Mouse (Mus musculus): ENCODE data around the gene Pcid2. TPM values are rescaled to one million over a fixed set of nuclear protein-coding genes. Genes with fewer than 3 reads are reported as not detected.
"Not testable (repeated sequence)": the region's sequence is repeated elsewhere in the genome, so short reads cannot be mapped to it uniquely, and the experiment has no call there.

Gene Pcid2
- 10.0 and 25.2 TPM in 2 replicates for polyA plus RNA-seq (2012; ENCODE audit: insufficient read depth, low replicate concordance)

DNA sequence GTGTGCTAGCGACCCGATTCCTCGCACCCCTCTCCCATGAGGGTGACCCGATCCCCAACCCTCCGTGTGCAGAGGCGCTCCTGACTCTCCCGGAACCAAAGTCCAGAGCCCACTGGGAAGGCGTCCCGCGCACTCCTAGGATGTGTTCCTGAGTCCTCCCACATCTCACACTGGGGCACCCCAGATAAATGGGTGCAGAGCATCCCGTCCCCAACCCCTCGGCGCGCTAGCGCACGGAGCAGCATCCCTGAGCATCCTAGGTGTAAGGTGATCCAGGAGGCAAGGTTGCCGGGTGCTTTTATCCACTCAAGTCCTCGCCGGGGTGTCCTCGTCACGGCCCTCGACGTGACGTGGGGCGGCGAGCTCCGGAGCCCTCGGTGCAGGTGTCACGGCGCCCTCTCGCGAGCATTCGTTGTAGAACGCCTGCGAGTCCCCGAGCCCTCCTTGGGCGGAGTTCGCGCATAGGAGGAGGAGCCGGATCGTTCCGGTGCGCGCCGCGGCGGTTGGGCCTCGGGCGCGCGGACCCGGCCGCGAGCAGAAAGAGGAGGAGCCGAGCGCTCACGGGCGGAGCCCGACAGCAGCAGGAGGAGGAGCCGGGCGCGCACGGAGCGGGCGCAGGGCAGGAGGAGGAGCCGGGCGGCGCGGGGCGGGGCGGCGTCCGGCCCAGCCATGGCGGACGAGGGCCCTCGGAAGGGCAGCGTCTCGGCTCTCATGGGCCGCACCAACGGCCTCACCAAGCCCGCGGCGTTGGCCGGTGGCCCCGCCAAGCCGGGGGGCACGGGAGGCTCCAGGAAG, at the start of gene Pcid2, which contains the start of gene Cul4a:
Gene Pcid2, minus strand, starts transcription at position 373 of the 795 bp plus-strand sequence.
Gene Cul4a, plus strand, starts transcription at position 535 of the 795 bp plus-strand sequence.
- Histone ChIP-seq H3K4me3 (replicated peaks) (peak within 1 kb of the TSS; percentile 99), H3K9me3 (no peaks in the 10 kb centered on the region), H3K4me1 (peaks cover 62% of the 10 kb centered on the region), H3K27me3 (replicated peaks) (no peaks in the 10 kb centered on the region), H3K36me3 (replicated peaks; ENCODE audit: low read length) (peaks cover 30% of the 10 kb centered on the region)
- TF ChIP-seq FLI1 (IDR thresholded peaks at IDR 0.05; ENCODE audit: low read length) (no peak; the same call in 1 of the 2 replicates), GATA1 (IDR thresholded peaks at IDR 0.05; ENCODE audit: borderline replicate concordance, low read length) (no peak)

DNA sequence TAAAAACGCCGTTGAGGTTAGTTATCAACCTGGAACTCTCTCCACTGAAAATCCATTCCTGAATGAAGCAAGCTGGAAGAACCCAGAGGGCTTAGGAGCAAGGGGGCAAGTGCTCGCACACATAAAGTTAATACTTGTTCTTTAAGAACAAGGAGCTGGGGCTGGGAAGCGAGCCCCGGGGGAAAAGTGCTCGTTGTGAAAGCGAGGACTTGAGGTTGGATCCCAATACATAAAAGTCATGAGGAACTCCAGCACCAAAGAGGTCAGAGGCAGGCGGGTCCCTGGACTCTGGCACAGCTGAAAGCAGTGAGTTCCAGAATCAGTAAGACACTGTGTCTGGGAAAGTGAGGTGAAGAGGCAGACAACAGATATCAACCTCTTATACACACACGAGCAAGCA, 48.8 kb upstream of the Pcid2 start:
- Histone ChIP-seq H3K4me1 (peaks cover 60% of the 10 kb centered on the region), H3K36me3 (replicated peaks; ENCODE audit: low read length) (peaks cover 41% of the 10 kb centered on the region), H3K9me3 (no peaks in the 10 kb centered on the region), H3K4me3 (replicated peaks) (no peak overlapping the region), H3K27me3 (replicated peaks) (no peaks in the 10 kb centered on the region)
- TF ChIP-seq FLI1 (IDR thresholded peaks at IDR 0.05; ENCODE audit: low read length), result no peak

DNA sequence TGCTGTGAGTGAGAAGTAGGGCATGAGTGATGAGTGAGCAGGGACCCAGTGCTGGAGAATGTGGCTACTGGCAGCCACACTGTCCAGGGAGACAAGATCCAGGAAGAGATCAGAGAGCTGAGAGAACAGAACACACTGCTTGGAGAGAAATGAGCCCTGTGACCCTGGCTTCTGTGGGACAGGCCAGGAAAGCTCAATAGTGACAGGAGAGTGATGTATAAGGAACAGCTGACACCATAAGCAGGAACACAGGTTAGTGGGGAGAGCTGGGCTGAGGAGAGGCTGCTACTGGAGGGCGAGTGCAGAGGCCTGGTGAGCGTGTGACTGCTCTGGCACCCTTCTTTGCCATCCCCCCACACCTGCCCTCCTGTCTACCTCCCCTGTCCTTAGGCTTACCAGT, 45.7 kb upstream of the Pcid2 start:
- peaks cover 31% of the 10 kb centered on the region for H3K4me1 ChIP-seq
- peak overlapping the region; percentile 40 for H3K4me3 ChIP-seq (replicated peaks)
- peaks cover 68% of the 10 kb centered on the region for H3K36me3 ChIP-seq (replicated peaks; ENCODE audit: low read length)
- H3K27me3 ChIP-seq (replicated peaks), result no peaks in the 10 kb centered on the region
- no peaks in the 10 kb centered on the region for H3K9me3 ChIP-seq
- TF ChIP-seq FLI1 (IDR thresholded peaks at IDR 0.05; ENCODE audit: low read length), result no peak
- no peak for TF ChIP-seq GATA1 (IDR thresholded peaks at IDR 0.05; ENCODE audit: borderline replicate concordance, low read length)

DNA sequence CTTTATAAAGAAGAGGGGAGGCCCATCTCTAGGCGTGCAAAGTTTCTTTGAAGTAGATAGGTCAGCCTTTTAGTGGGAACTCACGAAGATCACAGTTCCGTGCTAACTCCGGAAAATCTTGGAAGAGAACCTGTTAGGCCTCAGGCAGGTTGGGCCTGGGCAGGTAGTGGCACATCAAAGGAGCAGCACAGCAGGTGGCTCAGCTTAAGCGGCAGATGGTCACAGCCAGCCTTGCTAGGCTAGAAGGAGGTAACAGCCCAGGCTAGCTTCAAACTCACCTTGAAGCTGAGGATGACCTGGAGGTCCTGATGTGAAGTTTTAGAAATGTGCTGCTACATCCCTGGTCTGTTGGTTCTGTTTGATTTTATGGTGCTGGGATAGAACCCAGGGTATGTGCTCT, 44.6 kb upstream of the Pcid2 start:
- H3K4me1 ChIP-seq, result peaks cover 22% of the 10 kb centered on the region
- H3K4me3 ChIP-seq (replicated peaks), result no peak overlapping the region
- TF ChIP-seq FLI1 (IDR thresholded peaks at IDR 0.05; ENCODE audit: low read length) (no peak), GATA1 (IDR thresholded peaks at IDR 0.05; ENCODE audit: borderline replicate concordance, low read length) (no peak)
- H3K36me3 ChIP-seq (replicated peaks; ENCODE audit: low read length), result peaks cover 78% of the 10 kb centered on the region
- H3K27me3 ChIP-seq (replicated peaks), result no peaks in the 10 kb centered on the region
- no peaks in the 10 kb centered on the region for H3K9me3 ChIP-seq

DNA sequence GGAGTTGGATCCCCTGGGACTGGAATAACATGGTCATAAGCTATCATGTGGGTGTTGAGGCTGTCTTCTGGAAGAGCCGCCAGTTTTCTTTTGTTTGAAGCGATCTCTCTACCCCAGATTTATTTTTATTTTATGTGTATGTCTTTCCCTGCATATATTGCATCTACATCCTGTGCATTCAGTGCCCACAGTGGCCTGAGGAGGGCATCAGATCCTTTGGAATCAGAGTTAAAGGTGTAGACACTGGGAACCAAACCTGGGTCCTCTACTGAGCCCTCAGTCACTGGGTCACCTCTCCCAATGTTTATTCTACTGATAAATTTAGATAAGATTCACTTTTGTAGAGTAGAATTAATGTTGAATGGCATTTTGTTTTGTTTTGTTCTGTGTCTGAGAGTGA, 44.0 kb upstream of the Pcid2 start:
- no peaks in the 10 kb centered on the region for H3K27me3 ChIP-seq (replicated peaks)
- no peaks in the 10 kb centered on the region for H3K9me3 ChIP-seq
- H3K4me1 ChIP-seq, result peaks cover 20% of the 10 kb centered on the region
- no peak for TF ChIP-seq FLI1 (IDR thresholded peaks at IDR 0.05; ENCODE audit: low read length)
- no peak for TF ChIP-seq GATA1 (IDR thresholded peaks at IDR 0.05; ENCODE audit: borderline replicate concordance, low read length)
- no peak overlapping the region for H3K4me3 ChIP-seq (replicated peaks)
- peaks cover 79% of the 10 kb centered on the region for H3K36me3 ChIP-seq (replicated peaks; ENCODE audit: low read length)

DNA sequence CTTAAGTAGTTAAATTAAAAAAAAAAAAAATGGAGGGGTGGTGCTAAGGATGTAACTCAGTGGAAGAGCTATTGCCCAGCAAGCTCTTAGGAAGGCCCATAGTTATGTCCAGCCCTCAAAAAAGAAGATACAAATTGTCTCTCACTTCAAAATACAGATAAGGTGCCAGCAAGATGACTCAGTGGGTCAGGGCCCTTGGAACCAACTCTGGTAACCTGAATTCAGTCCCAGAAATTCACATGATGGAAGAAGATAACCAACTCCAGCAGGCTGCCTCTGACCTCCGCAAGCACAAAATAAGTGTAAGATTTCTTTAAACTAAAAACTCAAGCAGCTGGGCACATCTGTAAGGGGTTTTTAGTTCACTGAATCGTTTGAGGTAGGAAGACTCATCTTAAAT, 43.2 kb upstream of the Pcid2 start:
- Histone ChIP-seq H3K4me3 (replicated peaks) (no peak overlapping the region), H3K9me3 (no peaks in the 10 kb centered on the region), H3K36me3 (replicated peaks; ENCODE audit: low read length) (peaks cover 78% of the 10 kb centered on the region), H3K27me3 (replicated peaks) (no peaks in the 10 kb centered on the region), H3K4me1 (peaks cover 17% of the 10 kb centered on the region)
- TF ChIP-seq GATA1 (IDR thresholded peaks at IDR 0.05; ENCODE audit: borderline replicate concordance, low read length) (no peak), FLI1 (IDR thresholded peaks at IDR 0.05; ENCODE audit: low read length) (no peak)

DNA sequence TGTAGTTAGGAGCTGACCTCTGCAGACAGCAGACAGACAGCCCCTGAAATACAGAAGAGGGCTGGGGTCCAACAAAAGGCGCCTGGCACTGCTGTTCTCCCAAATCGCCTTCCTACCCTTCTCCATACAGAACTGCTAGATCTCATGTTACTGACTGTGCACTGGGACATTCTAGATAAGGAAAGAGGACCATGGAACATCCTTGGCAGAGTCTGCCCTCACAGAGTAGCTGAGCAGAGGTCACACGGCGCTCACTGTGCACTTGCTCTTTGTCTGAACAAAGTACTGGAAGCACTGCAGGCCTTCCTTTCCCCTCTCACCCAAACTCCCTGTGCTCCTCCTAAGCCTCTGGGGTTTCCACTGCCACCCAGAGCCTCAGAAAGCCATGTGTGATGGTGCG, 36.4 kb upstream of the Pcid2 start:
- H3K4me3 ChIP-seq (replicated peaks), result no peak overlapping the region
- no peaks in the 10 kb centered on the region for H3K9me3 ChIP-seq
- no peaks in the 10 kb centered on the region for H3K27me3 ChIP-seq (replicated peaks)
- H3K36me3 ChIP-seq (replicated peaks; ENCODE audit: low read length), result peaks cover 98% of the 10 kb centered on the region
- TF ChIP-seq FLI1 (IDR thresholded peaks at IDR 0.05; ENCODE audit: low read length), result no peak
- TF ChIP-seq GATA1 (IDR thresholded peaks at IDR 0.05; ENCODE audit: borderline replicate concordance, low read length), result no peak
- no peaks in the 10 kb centered on the region for H3K4me1 ChIP-seq

DNA sequence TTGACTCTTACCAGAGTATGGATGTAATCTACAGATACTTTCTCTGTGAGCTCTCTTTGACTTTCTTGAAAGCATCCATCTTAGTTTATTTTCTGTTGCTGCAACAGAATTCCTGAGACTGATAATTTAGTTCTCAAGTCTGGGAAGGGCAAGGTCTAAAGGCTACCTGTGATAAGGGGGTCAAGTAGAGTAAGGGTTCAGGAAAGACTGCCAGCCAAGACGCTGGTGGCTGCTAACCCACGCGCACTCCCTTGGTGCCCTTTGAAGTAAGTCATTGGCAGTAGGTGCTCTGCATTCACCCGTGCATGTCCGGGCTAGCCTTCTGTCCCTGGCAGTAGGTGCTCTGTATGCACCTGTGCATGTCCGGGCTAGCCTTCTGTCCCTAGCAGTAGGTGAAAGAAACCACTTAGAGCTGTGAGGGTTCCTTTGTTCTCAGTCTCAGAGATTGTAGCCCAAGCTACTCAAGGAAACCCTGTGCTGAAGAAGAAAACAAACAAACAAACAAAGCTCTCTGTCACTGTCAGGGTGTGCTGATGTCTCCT, 34.5 kb upstream of the Pcid2 start:
- H3K4me1 ChIP-seq, result no peaks in the 10 kb centered on the region
- H3K27me3 ChIP-seq (replicated peaks), result no peaks in the 10 kb centered on the region
- no peaks in the 10 kb centered on the region for H3K9me3 ChIP-seq
- H3K36me3 ChIP-seq (replicated peaks; ENCODE audit: low read length), result peaks cover 98% of the 10 kb centered on the region
- H3K4me3 ChIP-seq (replicated peaks), result no peak overlapping the region
- TF ChIP-seq FLI1 (IDR thresholded peaks at IDR 0.05; ENCODE audit: low read length), result no peak
- no peak for TF ChIP-seq GATA1 (IDR thresholded peaks at IDR 0.05; ENCODE audit: borderline replicate concordance, low read length)

DNA sequence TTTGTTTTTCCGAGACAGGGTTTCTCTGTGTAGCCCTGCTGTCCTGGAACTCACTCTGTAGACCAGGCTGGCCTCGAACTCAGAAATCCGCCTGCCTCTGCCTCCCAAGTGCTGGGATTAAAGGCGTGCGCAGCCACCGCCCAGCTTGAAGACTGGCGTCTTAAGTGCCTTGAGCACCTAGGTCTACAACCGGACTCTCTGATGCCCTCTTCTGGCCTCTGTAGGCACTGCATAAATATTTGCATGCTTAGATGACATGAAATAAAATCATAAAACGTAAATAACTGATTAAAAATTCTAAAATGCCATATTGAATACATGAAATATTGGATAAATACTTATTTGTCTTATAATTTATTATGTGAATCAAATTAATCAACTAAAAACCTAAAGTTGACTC, 27.0 kb upstream of the Pcid2 start:
- H3K27me3 ChIP-seq (replicated peaks); H3K4me1 ChIP-seq; H3K9me3 ChIP-seq; H3K4me3 ChIP-seq (replicated peaks): not testable (repeated sequence)
- H3K36me3 ChIP-seq (replicated peaks; ENCODE audit: low read length), result peaks cover 95% of the 10 kb centered on the region

DNA sequence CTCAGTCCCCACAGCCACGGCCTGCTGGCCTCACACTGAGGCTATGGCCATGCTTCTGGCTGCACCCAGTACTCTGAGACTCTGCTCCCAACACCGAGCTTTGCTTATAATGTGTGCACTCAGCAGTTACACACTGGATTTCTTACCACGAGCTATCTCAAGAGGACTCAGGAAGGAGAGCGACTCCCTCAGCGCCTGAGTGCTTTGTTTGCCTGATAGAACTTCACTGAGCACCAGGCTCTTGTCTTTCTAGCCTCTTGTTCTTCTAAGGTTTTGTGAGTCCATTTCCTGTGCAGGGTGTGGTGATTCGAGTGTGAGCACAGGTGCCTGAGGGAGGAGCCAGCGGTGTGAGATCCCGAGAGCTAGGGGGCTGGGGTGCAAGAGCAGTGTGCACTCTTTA, 19.6 kb upstream of the Pcid2 start:
- H3K4me3 ChIP-seq (replicated peaks), result no peak overlapping the region
- peaks cover 51% of the 10 kb centered on the region for H3K4me1 ChIP-seq
- no peaks in the 10 kb centered on the region for H3K27me3 ChIP-seq (replicated peaks)
- H3K36me3 ChIP-seq (replicated peaks; ENCODE audit: low read length), result peaks cover 91% of the 10 kb centered on the region
- no peak for TF ChIP-seq FLI1 (IDR thresholded peaks at IDR 0.05; ENCODE audit: low read length)
- TF ChIP-seq GATA1 (IDR thresholded peaks at IDR 0.05; ENCODE audit: borderline replicate concordance, low read length), result no peak
- H3K9me3 ChIP-seq, result no peaks in the 10 kb centered on the region
